14 mouse cellular contexts compared by ENCODE assay signal in the genomic region with DNA sequence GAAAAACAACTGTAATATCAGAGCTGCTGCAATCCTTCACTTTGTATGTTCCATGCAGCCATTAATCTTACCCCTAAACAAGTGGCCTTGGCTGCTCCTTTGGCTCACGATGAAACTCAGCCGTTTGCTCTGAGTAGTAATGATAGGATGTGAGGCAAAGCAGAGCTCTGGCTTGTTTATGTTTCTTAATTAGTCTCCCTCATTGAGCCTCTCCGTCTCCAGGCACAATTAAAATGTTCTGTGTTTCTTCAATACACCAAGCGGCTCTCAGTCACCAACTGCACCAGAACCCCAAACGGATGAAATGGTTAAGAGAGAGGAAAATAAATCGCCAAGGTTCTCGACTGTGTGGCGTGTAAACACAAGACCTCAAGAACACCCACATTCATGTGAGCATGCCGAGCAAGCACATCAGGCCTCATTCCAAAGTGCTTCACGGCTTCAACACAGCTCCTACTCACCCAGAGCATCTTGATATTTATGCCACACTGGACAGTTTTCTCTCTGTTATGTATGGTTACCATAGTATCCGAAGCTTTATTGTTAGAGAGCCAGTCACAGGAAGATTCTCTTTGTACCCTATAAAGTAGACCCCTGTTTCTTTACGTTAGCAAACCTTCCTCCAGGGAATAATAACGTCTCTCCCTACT.
DNase-seq lines count a peak whose midpoint lies in the region; ATAC-seq lines count a peak whose summit lies in the region.
"Had no signal": no experiment of that assay in that cellular context is flagged by ENCODE, and none has a peak within 500 bp of the region (broad histone marks: within the 10 kb centered on the region; RNA-seq: fewer than 3 reads in every experiment).

No protein-coding gene starts in this region.

- no peak for ATAC-seq in embryonic facial prominence, embryonic 11.5 days (replicated peaks; ENCODE audit: insufficient number of reproducible peaks, low FRiP score, low TSS enrichment, low read depth)
- ATAC-seq in megakaryocyte-erythroid progenitor cell, adult 5-6 weeks (replicated peaks; ENCODE audit: low FRiP score, low TSS enrichment, poor library complexity, severe bottlenecking) = no peak
- no peak for ATAC-seq in cerebellum, adult (ENCODE audit: insufficient number of reproducible peaks, low FRiP score, low TSS enrichment)
- ATAC-seq: midbrain, embryonic 13.5 days had no signal

- H3K4me2 ChIP-seq in embryonic facial prominence, embryonic 11.5 days (ENCODE audit: low read depth, low read length) = no peak overlapping the region
- H3K4me2 ChIP-seq: hindbrain, embryonic 15.5 days; midbrain, embryonic 13.5 days; neural tube, embryonic 12.5 days had no signal

- H3K27ac ChIP-seq in embryonic facial prominence, embryonic 11.5 days (replicated peaks; ENCODE audit: low read depth, low read length) = no peak overlapping the region
- no peak overlapping the region for H3K27ac ChIP-seq in embryonic facial prominence, embryonic 10.5 days (replicated peaks)
- H3K27ac ChIP-seq: hindbrain, embryonic 15.5 days; liver, embryonic 14.5 days; midbrain, embryonic 13.5 days; neural tube, embryonic 12.5 days had no signal

- H3K9me3 ChIP-seq in embryonic facial prominence, embryonic 11.5 days (replicated peaks; ENCODE audit: control insufficient read depth, low read length) = no peaks in the 10 kb centered on the region
- no peaks in the 10 kb centered on the region for H3K9me3 ChIP-seq in embryonic facial prominence, embryonic 10.5 days
- H3K9me3 ChIP-seq: hindbrain, embryonic 15.5 days; midbrain, embryonic 13.5 days; neural tube, embryonic 12.5 days had no signal

- no peaks in the 10 kb centered on the region for H3K27me3 ChIP-seq in embryonic facial prominence, embryonic 11.5 days (ENCODE audit: control insufficient read depth, insufficient read depth, low read length)
- no peaks in the 10 kb centered on the region for H3K27me3 ChIP-seq in embryonic facial prominence, embryonic 10.5 days (replicated peaks; ENCODE audit: low read depth, poor library complexity, severe bottlenecking)
- H3K27me3 ChIP-seq: hindbrain, embryonic 15.5 days; midbrain, embryonic 13.5 days; neural tube, embryonic 12.5 days had no signal

- DNase-seq in embryonic facial prominence, embryonic 11.5 days (ENCODE audit: low spot score) = peak; percentile 12
- DNase-seq in embryonic facial prominence, embryonic 10.5 days (ENCODE audit: low spot score) = no peak
- peak; percentile 41 for DNase-seq in kidney, postnatal 14 days
- no peak for DNase-seq in kidney, adult 18-20 months
- DNase-seq in right cerebral cortex, postnatal 25 days = peak; percentile 4
- DNase-seq in right cerebral cortex, postnatal 14 days = no peak
- DNase-seq: cerebellum, adult 9-11 months; gastrocnemius, postnatal 25 days had no signal

- H3K4me1 ChIP-seq in embryonic facial prominence, embryonic 11.5 days (ENCODE audit: control insufficient read depth, insufficient read depth, low read length) = no peaks in the 10 kb centered on the region
- H3K4me1 ChIP-seq in embryonic facial prominence, embryonic 10.5 days = 0 out of 2 replicates have a peak, but pooled peaks cover 3% of the 10 kb centered on the region
- H3K4me1 ChIP-seq: midbrain, embryonic 13.5 days; neural tube, embryonic 12.5 days had no signal

- H3K36me3 ChIP-seq in embryonic facial prominence, embryonic 11.5 days (replicated peaks; ENCODE audit: control insufficient read depth, insufficient read depth, low read depth, low read length) = no peaks in the 10 kb centered on the region
- no peaks in the 10 kb centered on the region for H3K36me3 ChIP-seq in embryonic facial prominence, embryonic 10.5 days (replicated peaks)
- H3K36me3 ChIP-seq: hindbrain, embryonic 15.5 days; midbrain, embryonic 13.5 days; neural tube, embryonic 12.5 days had no signal

- no peak overlapping the region for H3K9ac ChIP-seq in embryonic facial prominence, embryonic 11.5 days (replicated peaks; ENCODE audit: low read length)
- H3K9ac ChIP-seq: hindbrain, embryonic 15.5 days; liver, embryonic 14.5 days; midbrain, embryonic 13.5 days; neural tube, embryonic 12.5 days had no signal

- H3K4me3 ChIP-seq in embryonic facial prominence, embryonic 11.5 days (ENCODE audit: low read depth, low read length) = no peak overlapping the region
- no peak overlapping the region for H3K4me3 ChIP-seq in embryonic facial prominence, embryonic 10.5 days
- H3K4me3 ChIP-seq: hindbrain, embryonic 15.5 days; midbrain, embryonic 13.5 days; neural tube, embryonic 12.5 days had no signal

- WGBS in embryonic facial prominence, embryonic 11.5 days = 63% methylated on average over 13 of the region's 13 CpGs
- WGBS in embryonic facial prominence, embryonic 10.5 days = 76% methylated on average over 13 of the region's 13 CpGs

Comparison
In these comparisons a context has a peak if more than half of its experiments do, and no peak if none do; other contexts are left out.
1. DNase-seq: peak in embryonic facial prominence, embryonic 11.5 days (single experiment), kidney, postnatal 14 days (single experiment) and right cerebral cortex, postnatal 25 days (single experiment); none in embryonic facial prominence, embryonic 10.5 days (single experiment), kidney, adult 18-20 months (single experiment) and right cerebral cortex, postnatal 14 days (single experiment).